Mouse (Mus musculus) adrenal gland, postnatal 14 days (tissue): ENCODE results near the gene Prkn. TPM values are rescaled to one million over a fixed set of nuclear protein-coding genes. Genes with fewer than 3 reads are reported as not detected.

Source experiments
- DNase-seq: peaks from one replicate; pipeline ENCODE4 v3.0.0; 2021; ENCODE audit warnings: mixed read lengths
- total RNA-seq: library from RNA; stranded (reverse); gene quantifications from 2 replicates; pipeline ENCODE4 v1.2.3, GENCODE M21; 2021

The Prkn gene
- total RNA-seq, 1 experiment from 2014 or later, result 6.9 TPM

- DNase-seq, result peak; percentile 42
Observed at GRCm38 (mm10) chr17:11752686-11753085, 912.5 kb downstream of the Prkn start.

DNA sequence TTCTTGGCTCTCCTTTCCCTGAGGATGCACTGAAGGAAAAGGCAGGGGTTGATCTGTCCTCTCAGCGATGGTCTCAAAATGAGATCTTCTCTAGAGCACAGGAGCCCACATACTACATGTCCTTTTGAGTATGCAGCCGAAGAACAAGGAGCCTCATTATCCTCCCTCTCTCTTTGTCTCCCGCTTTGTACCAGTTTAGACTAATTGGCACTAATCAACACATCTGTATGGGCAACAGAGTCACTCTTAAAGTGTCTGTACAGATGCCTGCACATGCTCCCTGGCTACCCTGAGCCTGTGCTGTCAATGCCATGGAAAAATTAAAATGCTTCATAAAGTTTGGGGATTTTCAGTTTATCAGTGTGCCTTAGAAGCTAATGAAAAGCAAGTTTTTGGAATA lies 924.9 kb downstream of the Prkn start:
- DNase-seq, result no peak

GRCm38 (mm10) chr17:11765581-11765980 lies 925.4 kb downstream of the Prkn start:
- DNase-seq, result no peak

DNA sequence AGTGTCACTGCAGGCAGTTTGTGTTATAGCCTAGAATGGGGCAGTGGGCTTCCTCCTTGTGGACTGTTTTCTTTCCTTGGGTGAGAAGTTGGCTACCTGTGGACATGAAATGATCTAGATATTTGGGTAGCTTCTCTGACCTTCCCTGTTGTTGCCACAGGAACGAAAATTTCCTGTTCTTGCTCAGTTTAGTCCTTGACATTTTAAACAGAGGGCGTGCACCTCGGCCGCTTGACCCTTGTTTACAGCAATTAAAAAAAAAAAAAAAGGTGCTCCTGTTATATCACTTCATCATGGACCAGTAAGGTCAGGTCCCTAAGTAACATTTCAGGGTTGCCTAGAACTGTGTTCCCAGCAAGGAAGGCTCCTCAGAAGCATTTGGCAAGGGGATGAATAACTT lies 927.1 kb downstream of the Prkn start:
- peak; percentile 48 for DNase-seq

GRCm38 (mm10) chr17:11768345-11768744 lies 928.2 kb downstream of the Prkn start:
- no peak for DNase-seq

GRCm38 (mm10) chr17:11768971-11769370 lies 928.8 kb downstream of the Prkn start:
- no peak for DNase-seq

- no peak for DNase-seq
Observed at GRCm38 (mm10) chr17:11769513-11769912, 929.3 kb downstream of the Prkn start.

DNA sequence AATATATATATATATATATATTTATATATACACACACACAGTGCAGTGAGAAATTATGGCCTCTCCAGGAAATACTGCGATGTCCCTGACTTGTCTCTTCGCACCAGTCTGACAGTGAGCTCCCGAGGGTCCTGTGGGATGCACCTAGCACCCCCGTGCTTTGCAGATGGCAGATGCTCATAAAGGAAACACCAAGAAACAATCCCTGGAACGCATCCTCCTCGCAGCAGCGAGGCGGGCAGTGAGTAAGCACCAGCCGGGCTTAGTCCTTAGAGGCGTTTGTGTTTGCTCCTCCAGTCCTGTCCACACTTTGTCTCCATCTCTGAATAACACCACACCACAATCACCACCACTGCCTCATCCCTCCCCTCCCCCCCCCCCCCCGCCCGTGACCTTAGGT lies 939.4 kb downstream of the Prkn start:
- no peak for DNase-seq

DNA sequence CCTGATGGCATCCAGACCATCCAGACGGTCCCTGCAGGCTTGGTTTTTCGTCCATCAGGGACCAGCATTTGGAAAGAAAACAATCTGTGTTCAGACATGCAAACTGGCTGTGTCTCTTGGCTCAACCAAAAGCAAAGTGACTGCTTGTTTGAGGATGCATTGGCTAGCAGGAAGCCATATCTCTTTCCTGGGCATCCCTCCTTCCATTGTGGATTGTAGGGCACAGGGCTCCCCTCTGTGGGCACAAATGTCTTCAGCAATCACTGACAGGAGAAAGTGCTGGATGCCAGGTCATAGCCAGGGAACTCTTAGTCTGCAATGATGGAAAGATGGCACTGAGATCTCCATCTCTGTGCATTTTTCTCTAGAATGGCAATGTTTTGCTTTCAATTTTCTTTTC lies 939.8 kb downstream of the Prkn start:
- no peak for DNase-seq

GRCm38 (mm10) chr17:11780805-11781481 lies 940.8 kb downstream of the Prkn start:
- DNase-seq, result no peak

DNA sequence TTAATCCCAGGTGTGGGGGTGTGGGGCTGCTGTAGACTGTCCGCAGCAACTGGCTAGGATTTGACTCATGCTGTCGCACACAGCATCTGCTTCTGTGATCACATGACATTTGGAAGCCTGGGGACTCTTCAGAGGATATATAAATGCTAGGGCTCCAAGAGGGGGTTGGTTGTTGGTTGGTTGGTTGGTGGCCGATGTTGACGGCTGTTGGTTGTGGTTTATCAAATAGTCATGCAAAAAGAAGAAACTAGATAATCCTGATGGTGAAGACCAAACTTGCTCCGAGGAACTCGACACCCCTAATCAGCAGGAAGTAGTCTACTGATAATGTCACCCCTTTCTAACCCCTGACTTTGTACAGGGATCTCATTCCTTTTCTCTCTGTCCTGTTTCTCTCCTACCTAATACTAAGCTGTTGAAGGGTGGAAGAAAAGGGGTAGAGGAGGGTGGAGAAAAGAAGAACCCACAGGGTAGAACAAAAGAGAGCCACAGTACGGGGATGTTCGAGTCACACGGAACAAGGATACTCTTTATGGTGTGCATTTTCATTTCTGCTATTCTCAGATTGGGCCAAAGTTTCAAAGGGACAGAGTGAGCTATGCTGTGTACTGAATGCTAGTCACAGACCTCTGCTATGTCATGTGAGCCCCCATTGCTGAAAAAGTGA lies 948.2 kb downstream of the Prkn start:
- no peak for DNase-seq

- no peak for DNase-seq
Observed at GRCm38 (mm10) chr17:11795979-11796378, 955.8 kb downstream of the Prkn start.

DNA sequence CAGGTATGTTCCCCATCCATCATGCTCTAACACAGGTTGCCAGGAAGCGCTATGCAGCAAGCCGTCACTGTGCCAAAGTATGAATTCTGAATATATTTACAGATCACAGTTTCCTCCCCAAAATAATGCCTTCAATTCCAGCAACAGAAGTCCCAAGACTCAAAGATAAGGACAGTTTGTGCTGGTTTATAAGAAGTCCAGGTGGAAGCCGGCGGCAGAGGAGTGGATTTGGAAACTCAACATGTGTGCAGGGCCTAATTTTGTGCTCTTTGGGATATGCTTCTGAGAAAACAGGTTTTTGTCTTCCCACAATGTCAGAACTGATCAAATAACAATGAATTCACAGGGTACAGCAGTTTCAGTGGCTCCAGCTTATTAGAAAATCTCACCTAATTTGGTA lies 961.0 kb downstream of the Prkn start:
- no peak for DNase-seq

DNA sequence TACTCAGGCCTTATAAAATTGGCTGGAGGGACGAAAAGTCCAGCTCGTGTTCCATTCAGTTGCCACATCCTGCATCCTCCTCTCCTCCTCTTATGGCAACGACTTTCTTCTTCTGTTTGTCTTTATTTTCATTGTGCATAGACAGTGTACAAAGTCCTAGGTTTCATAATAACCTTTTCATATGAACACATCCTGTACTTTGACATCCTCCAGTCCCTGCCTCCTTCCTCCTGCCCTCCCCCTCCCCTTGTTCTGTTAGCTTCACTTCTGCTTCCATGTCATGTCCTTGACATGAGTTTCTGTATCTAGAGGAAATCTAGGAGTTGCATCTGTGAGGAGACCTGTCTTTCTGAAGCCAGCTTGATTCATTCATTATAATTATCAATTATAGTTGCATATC lies 967.1 kb downstream of the Prkn start:
- no peak for DNase-seq

- no peak for DNase-seq
Observed at GRCm38 (mm10) chr17:11817886-11818285, 977.7 kb downstream of the Prkn start.

- no peak for DNase-seq
Observed at GRCm38 (mm10) chr17:11819506-11819905, 979.3 kb downstream of the Prkn start.

GRCm38 (mm10) chr17:11820757-11821156 lies 980.6 kb downstream of the Prkn start:
- DNase-seq, result no peak

- DNase-seq, result no peak
Observed at GRCm38 (mm10) chr17:11829501-11829900, 989.3 kb downstream of the Prkn start.

DNA sequence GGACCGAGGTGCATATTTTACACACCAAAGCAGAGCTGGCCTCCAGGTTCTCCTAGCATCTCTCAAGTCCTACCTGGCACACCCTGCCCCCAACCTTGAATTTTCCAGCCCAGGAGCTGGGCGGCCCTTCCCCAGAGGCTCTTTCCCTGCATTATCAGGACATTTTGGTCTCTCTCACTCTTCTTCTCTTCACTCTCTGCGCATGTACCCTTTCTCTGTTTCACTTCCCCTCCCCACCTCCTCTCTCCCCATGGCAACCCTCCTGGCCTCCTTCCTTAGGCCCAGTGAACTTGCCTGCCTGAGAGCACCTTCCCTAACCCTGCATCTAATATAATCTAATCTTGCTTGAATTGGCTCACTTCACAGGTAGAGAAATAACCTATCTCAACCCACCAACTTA lies 996.9 kb downstream of the Prkn start:
- DNase-seq, result no peak

DNA sequence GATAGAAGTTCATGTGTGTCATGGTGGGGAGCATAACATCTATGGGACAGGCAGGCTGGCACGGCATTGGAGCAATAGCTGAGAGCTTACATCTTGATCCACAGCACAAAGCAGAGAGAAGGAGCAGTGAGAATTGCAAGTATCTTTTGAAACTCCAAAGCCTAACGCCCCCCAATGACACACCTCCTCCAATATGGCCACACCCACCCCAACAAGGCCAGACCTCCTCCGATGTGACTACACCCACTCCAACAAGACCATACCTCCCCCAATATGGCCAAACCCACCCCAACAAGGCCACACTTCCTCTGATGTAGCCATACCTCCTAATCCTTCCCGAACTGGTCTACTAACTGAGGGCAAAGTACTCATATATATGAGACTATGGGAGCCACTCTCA lies 1004.3 kb downstream of the Prkn start:
- DNase-seq, result no peak

DNA sequence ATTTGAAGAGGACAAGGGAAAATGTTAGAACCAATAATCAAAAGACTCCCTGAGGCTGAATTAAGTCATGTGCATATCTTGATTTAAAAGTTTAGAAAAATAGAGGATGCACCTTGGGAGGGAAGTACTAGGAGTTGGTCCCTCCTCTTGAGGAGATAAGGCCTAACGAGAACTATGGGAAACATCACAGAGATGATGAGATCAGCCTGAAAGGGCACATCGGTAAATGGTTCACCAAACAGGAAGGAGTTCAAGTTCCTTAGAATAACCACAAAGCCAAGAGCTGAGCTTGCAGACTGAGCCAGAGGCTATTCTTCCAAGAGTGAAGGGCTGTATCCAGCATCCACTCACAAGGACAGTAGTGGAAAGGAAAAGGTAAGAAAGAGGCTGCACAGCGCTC lies 1004.8 kb downstream of the Prkn start:
- DNase-seq, result no peak

- no peak for DNase-seq
Observed at GRCm38 (mm10) chr17:11845506-11845905, 1005.3 kb downstream of the Prkn start.

DNA sequence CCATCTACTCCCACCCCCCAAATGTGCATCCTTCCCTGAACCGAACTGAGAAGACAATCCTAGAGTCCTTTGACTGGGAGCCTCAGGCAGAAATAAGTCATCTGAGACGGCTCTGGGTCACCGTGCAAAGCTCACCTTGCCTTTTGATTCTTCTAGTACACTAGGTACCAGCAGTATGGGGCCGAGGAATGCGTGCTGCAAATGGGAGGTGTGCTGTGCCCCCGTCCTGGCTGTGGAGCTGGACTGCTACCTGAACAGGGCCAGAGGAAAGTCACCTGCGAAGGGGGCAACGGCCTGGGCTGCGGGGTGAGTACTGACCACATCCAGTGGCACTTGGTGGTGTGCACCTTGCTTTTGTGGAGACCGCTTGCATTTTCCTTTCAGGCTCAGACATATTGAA lies 1014.4 kb downstream of the Prkn start:
- no peak for DNase-seq

DNA sequence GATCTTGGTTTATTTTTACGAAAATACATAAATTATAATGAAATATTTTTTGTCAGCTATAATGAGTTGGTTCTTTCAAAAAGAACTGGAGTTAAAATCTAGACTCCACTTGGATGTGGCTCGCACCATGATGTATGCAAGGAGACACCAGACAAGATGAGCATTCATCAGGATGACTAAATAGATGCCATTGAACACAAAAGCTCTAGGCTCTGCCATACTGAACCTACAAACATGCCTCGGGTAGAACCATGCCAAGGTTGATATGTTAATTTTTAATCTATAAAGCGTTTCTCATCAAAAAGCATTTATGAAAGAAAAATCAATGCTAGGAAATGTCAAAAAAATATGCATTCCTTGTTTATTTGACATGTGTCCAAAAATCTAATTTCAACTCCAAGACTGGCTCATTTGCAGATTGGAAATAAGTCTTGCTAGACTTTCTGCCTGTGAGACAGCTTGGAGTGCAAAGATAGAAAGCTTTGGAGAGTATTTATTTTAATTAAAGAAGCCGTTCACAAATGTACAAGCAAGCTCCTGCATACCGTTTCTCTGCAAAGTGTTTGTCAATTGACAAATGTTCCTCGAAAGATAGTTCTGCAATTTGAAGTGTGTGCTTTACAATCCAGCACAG lies 1018.7 kb downstream of the Prkn start:
- DNase-seq, result no peak
